Mouse (Mus musculus) frontal cortex, postnatal 14 days (tissue): Measurements from ENCODE around the gene Rpp30.

ENCODE experiments used
- DNase-seq, 2 experiments: peaks; one replicate each; pipeline ENCODE4 v3.0.0; 2022; ENCODE audit warnings: low spot score in 2 of 2

Rpp30 gene

GRCm38 (mm10) chr19:36083262-36084225, at the start of gene Rpp30:
Gene Rpp30 (plus strand): TSS chr19:36083716.
- peak; percentile 72 to 77 for DNase-seq

GRCm38 (mm10) chr19:36046046-36046445, 37.5 kb upstream of the Rpp30 start:
- DNase-seq, result no peak

- DNase-seq, result peak in 1 of 2 experiments; percentile 9
Observed at GRCm38 (mm10) chr19:36056502-36057221, 26.9 kb upstream of the Rpp30 start.

DNA sequence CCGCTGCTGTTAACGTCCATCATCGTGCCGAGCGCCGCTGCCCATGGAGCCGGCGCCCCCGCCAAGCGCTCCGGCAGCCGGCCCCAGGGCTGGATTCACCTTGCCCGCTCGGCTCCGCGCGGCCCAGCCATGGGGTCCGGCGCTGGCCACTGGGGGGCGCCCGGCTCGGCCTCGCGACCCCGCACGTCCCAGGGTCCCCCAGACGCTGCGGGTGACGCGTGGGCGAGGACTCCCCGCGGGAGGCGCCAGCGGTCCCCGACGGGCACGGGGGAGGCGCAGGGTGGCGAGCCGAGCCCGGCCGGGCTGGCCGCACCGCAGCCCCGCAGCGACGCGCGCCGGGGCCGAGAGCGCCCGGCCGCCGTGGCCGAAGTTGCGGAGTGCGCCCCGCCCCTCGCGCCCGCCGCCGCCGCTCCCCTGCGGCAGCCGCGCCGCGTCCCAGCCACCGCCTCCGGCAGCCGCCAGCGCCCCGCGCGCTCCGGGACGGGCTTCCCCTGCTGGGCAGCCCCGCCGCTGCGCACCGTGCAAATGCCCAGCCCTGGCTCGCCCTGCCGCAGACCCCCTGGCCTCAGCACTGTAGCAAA, 26.2 kb upstream of the Rpp30 start, which contains the start of gene Htr7:
Gene Htr7 (minus strand): TSS at position 277 of the 581 bp plus-strand sequence.
- peak in 1 of 2 experiments; percentile 29 for DNase-seq

- no peak for DNase-seq
Observed at GRCm38 (mm10) chr19:36062801-36063529, 20.6 kb upstream of the Rpp30 start.

DNA sequence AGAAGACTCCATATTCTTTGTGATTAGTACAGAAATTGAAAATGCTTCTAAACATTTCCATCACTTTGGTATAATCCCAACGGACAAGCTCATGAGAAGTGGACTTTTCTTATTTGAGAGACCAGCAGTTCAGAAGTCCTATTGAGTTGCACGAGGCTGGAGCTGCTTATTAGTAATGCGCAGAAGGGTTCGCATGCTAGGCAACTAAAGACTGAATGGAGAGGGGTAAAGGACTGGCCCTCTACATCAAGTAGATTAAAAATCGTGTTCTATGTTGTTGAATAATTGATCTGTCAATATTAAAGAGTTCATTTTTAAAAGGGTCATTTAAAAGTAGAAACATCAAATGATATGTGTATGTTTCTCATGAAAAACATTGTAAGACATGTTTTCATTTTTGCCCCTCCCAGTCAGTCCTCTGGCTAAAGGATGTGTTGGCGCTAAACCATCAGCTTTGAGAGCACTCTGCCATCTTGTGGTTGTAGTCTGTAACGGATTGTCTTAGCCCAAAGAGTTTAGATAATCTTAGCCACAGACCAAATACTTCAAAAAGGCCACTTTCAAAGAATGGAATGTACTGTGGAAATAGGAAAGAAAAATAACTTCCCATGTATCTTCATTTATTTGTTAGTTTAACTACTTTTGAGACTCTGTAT, 782 bp upstream of the Rpp30 start:
- DNase-seq, result no peak

GRCm38 (mm10) chr19:36090781-36091180, 7.3 kb downstream of the Rpp30 start:
- no peak for DNase-seq

DNA sequence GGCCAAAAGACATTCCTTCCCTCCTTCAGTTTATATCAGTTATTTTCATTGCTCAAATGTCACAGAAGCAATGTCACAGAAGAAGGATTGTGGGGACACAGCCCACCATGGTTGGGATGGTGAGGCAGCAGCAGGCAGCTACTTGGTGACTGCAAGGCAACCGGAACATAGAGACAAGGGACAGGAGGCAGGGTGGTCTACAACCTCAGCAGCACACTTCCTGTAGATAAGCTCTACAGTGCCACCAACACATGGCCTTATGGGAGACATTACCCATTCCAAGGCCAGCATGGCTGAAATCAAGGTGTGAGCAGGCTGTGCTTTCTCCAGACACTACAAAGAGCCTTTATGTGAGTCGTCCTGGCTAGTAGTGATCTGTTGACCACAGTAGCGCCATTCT, 13.7 kb downstream of the Rpp30 start:
- DNase-seq, result no peak

GRCm38 (mm10) chr19:36098265-36098664, 14.7 kb downstream of the Rpp30 start:
- DNase-seq, result no peak

DNA sequence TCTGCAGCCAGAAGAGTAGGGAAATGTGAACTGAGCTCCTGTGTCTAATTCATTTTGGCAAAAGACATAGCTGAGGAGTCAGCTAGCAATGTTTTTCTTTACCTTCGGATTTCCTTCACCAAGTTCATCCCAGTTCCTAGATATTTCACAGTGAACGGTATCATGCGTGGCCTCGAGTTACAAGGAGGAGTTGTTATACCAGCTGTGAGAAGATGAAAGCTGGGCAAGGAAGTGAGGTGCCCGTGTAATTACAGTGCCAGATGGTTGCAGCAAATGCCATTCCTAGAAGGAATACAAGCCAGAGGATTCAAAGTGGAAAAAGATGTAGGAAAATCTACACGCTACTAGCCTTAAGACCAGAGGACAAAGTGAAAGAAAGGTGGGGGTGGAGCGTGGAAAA, 15.4 kb downstream of the Rpp30 start:
- DNase-seq, result no peak

GRCm38 (mm10) chr19:36103909-36104308, 20.4 kb downstream of the Rpp30 start:
- DNase-seq, result no peak

- DNase-seq, result no peak
Observed at GRCm38 (mm10) chr19:36109318-36109944, 25.9 kb downstream of the Rpp30 start.

DNA sequence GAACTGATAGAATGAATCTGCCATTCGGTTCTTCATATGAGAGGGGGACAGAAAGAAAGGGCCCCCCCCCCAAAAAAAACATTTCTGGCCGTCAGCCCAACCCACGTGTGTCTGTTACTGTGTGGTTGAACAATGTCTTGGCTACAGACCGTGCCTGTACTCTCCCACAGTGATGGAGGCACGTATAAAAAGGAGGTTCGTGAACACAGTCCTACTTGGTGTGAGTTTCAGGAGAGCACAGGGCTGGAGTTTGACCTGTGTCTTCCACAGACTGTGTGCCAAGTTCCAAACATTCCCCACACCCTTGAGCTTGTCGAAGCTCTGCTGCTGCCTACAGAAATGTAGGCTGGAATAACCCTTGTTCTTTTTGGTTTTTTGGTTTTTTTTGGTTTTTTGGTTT, 26.9 kb downstream of the Rpp30 start:
- no peak for DNase-seq

DNA sequence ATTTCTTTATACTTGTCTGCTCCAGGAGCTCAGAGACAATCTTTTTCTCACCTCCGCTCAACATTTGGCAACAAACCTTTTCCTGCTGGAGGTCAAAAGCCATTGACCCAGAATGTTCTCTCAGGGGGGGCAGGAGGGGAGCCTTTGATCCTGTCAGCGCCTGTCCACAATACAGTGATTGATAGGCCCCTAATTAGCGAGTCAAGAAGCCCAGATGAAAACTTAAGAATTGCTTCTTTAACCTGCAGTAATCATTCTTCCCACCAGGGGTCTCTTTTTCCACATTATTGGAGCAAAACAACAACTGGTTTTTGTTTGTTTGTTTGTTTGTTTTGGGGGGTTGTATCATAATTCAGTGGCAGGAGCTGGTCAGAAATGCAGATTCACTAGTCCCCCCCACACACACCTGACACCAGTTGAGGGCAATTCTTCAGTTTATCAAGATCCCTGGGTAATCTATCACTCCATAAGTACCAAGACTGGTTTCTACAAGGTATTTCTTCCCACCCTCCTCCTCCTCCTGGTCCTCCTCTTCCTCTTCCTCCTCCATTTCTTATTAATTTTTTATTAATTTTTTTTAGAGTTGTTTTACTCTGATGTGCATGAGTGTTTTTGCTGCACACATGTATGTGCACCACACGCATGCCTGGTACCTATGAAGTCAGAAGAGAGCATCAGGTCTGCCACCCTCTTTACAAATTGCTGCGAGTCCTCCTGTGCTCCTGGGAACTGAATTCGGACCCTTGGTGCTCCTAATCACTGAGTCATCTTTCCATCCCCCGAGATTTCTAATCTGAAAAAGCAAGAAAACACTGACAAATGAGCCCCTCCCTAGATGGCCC, 27.8 kb downstream of the Rpp30 start:
- DNase-seq, result no peak

- DNase-seq, result peak; percentile 18 to 25
Observed at GRCm38 (mm10) chr19:36112007-36112406, 28.5 kb downstream of the Rpp30 start.

DNA sequence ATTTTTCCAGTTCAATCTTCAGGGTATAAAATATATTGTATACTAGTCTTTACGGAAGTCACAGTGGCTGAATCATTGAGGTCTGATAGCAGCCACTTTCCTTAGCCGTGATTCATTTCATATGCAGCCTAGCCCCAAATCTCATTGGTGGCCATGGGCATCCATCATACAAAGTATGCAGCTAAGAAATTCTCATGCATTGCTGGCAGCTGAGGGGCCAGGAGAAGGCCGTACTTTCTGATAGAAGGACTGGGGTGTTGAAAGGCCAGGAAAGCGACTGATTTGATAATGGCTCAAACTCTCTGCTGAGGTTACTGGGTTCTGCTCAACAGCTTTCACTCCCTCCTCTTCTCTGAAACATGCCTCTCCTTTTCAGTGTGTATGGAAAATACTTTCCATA, 32.7 kb downstream of the Rpp30 start:
- no peak for DNase-seq

GRCm38 (mm10) chr19:36119219-36119618, 35.7 kb downstream of the Rpp30 start:
- no peak for DNase-seq

GRCm38 (mm10) chr19:36119783-36120471, 36.4 kb downstream of the Rpp30 start, which contains the start of gene Ankrd1:
Gene Ankrd1 (minus strand): TSS chr19:36120099.
- no peak for DNase-seq

DNA sequence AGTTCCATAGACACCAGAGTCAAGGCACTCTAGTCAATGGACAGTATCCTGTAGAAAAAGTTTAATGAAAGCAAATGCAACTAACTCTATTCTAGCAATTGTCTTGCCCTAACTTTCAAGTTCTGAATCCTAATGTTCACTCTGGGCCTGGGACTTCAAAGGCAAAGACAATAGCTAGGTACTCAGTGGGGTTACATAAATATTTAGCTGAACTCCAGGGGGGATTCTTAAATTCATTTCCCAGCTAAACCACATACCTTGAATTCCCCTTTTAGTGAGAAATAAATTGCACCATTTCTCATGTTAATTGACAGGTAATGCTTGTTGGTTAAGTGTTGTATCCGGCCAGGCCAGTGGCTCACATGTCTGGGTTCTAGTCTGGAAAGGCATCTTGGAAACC, 40.7 kb downstream of the Rpp30 start:
- DNase-seq, result no peak
